Mouse (Mus musculus): Measurements from ENCODE around the gene Ccdc148. TPM values are rescaled to one million over a fixed set of nuclear protein-coding genes. Genes with fewer than 3 reads are reported as not detected.

Ccdc148 gene
- polyA plus RNA-seq, 1 experiment from 2014 or later, result 7.0 TPM

DNA sequence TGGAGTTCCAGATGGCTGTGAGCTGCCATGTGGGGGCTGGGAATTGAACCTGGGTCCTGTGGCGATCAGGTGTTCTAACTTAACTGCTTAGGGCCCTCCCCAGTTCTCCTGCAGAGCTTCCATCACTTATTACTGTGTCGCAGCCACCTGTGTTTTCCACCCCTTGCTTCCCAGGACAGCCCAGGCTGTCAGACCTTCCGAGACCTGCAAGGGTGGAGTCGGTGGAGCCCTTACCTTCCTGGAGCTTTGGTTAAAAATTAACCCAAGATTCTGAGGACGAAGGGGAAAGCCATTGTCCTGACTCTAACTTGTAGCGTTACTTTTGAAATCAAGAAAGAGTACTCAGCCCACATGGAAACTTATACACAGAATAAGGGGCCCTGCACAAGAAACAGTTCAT is 15.4 kb upstream of the Ccdc148 start:
- Histone ChIP-seq H3K4me2 (no peak overlapping the region), H3K4me1 (peaks cover 11% of the 10 kb centered on the region), H3K27ac (no peak overlapping the region), H3K4me3 (no peak overlapping the region), H3K9me3 (no peaks in the 10 kb centered on the region), H3K9ac (no peak overlapping the region), H3K36me3 (replicated peaks) (no peaks in the 10 kb centered on the region), H3K27me3 (replicated peaks) (no peaks in the 10 kb centered on the region)
- no peak for ATAC-seq (replicated peaks)
- WGBS, result 95% methylated on average over 6 of the region's 6 CpGs

DNA sequence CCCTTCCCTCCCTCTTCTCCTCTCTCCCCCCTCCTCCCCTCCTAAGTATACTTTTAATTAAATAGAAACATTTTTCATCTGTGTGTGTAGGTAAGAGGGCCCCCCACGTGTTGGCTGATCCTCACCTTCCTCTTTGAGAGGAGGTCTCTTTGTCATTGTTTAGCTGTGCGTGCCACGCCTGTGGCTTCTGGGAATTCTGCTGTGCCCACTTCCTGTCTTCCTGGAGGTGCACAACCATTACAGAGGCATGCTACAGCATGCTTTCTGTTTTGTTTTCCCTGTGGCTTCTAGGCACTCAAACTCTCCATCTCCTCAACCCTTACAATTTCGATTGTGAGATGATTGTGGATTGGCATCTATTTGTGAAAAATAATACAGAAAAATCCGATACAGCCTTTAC is 11.1 kb upstream of the Ccdc148 start:
- Histone ChIP-seq H3K36me3 (replicated peaks) (no peaks in the 10 kb centered on the region), H3K27me3 (replicated peaks) (no peaks in the 10 kb centered on the region), H3K4me1 (0 out of 2 replicates have a peak, but pooled peaks cover 3% of the 10 kb centered on the region), H3K4me2 (no peak overlapping the region), H3K9ac (no peak overlapping the region), H3K4me3 (no peak overlapping the region), H3K27ac (no peak overlapping the region), H3K9me3 (no peaks in the 10 kb centered on the region)
- no peak for ATAC-seq (replicated peaks)
- WGBS, result 80% methylated on average over 5 of the region's 5 CpGs

- Histone ChIP-seq H3K4me3 (no peak overlapping the region), H3K27me3 (replicated peaks) (no peaks in the 10 kb centered on the region), H3K9ac (no peak overlapping the region), H3K4me2 (no peak overlapping the region), H3K4me1 (0 out of 2 replicates have a peak, but pooled peaks cover 3% of the 10 kb centered on the region), H3K36me3 (replicated peaks) (no peaks in the 10 kb centered on the region), H3K9me3 (no peaks in the 10 kb centered on the region), H3K27ac (no peak overlapping the region)
- WGBS, result 95% methylated on average over 5 of the region's 5 CpGs
- ATAC-seq (replicated peaks), result no peak
These were observed 10.1 kb upstream of the Ccdc148 start for GRCm38 (mm10) chr2:59170593-59170992.

GRCm38 (mm10) chr2:59170208-59170589 is 9.7 kb upstream of the Ccdc148 start:
- no peak for ATAC-seq (replicated peaks)
- WGBS, result 88% methylated on average over 3 of the region's 3 CpGs
- no peak overlapping the region for H3K27ac ChIP-seq
- H3K9ac ChIP-seq, result no peak overlapping the region
- H3K27me3 ChIP-seq (replicated peaks), result no peaks in the 10 kb centered on the region
- no peaks in the 10 kb centered on the region for H3K36me3 ChIP-seq (replicated peaks)
- H3K4me2 ChIP-seq, result no peak overlapping the region
- no peaks in the 10 kb centered on the region for H3K9me3 ChIP-seq
- no peak overlapping the region for H3K4me3 ChIP-seq
- H3K4me1 ChIP-seq, result 0 out of 2 replicates have a peak, but pooled peaks cover 3% of the 10 kb centered on the region

- Histone ChIP-seq H3K4me1 (0 out of 2 replicates have a peak, but pooled peaks cover 3% of the 10 kb centered on the region), H3K9me3 (no peaks in the 10 kb centered on the region), H3K27me3 (replicated peaks) (no peaks in the 10 kb centered on the region), H3K9ac (no peak overlapping the region), H3K4me3 (no peak overlapping the region), H3K27ac (no peak overlapping the region), H3K4me2 (no peak overlapping the region), H3K36me3 (replicated peaks) (no peaks in the 10 kb centered on the region)
- 83% methylated on average over 9 of the region's 9 CpGs for WGBS
- no peak for ATAC-seq (replicated peaks)
These were observed 9.2 kb upstream of the Ccdc148 start for GRCm38 (mm10) chr2:59169572-59170207.

- H3K4me3 ChIP-seq, result no peak overlapping the region
- 88% methylated on average over 4 of the region's 4 CpGs for WGBS
- H3K27ac ChIP-seq, result no peak overlapping the region
- ATAC-seq (replicated peaks), result no peak
- H3K9me3 ChIP-seq, result no peaks in the 10 kb centered on the region
- no peaks in the 10 kb centered on the region for H3K36me3 ChIP-seq (replicated peaks)
- no peak overlapping the region for H3K9ac ChIP-seq
- no peak overlapping the region for H3K4me2 ChIP-seq
- H3K27me3 ChIP-seq (replicated peaks), result no peaks in the 10 kb centered on the region
- H3K4me1 ChIP-seq, result peaks cover 9% of the 10 kb centered on the region
These were observed 7.3 kb upstream of the Ccdc148 start for GRCm38 (mm10) chr2:59167830-59168229.

- H3K27me3 ChIP-seq (replicated peaks), result no peaks in the 10 kb centered on the region
- peaks cover 14% of the 10 kb centered on the region for H3K4me1 ChIP-seq
- no peak overlapping the region for H3K4me2 ChIP-seq
- H3K36me3 ChIP-seq (replicated peaks), result no peaks in the 10 kb centered on the region
- no peak overlapping the region for H3K9ac ChIP-seq
- H3K9me3 ChIP-seq, result no peaks in the 10 kb centered on the region
- no peak overlapping the region for H3K4me3 ChIP-seq
- 86% methylated on average over 4 of the region's 4 CpGs for WGBS
- no peak overlapping the region for H3K27ac ChIP-seq
- ATAC-seq (replicated peaks), result no peak
These were observed 6.5 kb upstream of the Ccdc148 start for GRCm38 (mm10) chr2:59166976-59167375.

GRCm38 (mm10) chr2:59162285-59162600 is 1.8 kb upstream of the Ccdc148 start:
- Histone ChIP-seq H3K9ac (no peak overlapping the region), H3K9me3 (no peaks in the 10 kb centered on the region), H3K36me3 (replicated peaks) (no peaks in the 10 kb centered on the region), H3K4me3 (peak overlapping the region; percentile 96), H3K27ac (peak overlapping the region; percentile 86), H3K4me2 (peak overlapping the region; percentile 81), H3K4me1 (peaks cover 18% of the 10 kb centered on the region), H3K27me3 (replicated peaks) (no peaks in the 10 kb centered on the region)
- WGBS, result 24% methylated on average over 8 of the region's 8 CpGs
- no peak for ATAC-seq (replicated peaks)

DNA sequence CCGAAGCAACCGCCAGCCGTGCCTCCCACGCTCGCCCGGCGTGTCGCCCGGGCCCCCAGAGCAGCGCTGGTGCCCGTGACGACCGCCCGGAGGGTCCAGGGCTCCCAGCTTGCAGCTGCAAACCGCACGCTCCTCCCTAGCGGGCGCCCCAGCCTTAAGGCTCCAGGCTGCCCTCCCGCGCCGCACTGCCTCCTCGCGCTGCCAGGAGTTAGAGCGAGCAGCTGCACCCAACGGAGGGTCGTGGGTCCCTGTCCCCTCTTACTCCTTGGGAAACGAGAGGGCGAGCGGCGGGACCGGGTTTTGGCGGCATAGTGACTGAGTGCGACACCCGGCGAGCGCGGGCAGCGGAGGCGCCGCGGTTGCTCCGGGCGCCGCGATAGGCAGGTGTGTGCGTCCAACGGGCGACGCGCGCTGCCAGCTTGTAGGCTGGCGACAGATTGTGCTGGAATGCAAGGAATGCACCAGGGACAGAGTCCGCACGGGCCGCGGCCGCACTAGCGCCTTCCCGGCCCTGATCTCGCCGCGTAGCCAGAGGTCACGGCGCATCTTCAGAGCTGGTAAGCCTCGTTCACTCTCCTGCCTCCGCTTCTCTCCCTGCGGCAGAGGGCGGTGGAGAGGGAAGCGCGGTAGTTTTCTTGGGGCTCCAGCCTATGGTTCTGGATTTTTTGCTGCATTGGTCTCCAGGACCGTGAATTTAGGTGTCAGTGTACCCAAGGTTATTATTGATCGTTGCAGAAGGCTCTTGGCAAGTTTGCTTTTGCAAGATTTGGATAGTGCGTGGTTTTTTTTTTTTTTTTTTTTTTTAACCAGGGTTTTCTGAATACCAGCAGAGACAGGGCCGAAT is 1.2 kb upstream of the Ccdc148 start:
- Histone ChIP-seq H3K27ac (peak overlapping the region; percentile 86), H3K9me3 (no peaks in the 10 kb centered on the region), H3K4me2 (peak overlapping the region; percentile 81), H3K27me3 (replicated peaks) (no peaks in the 10 kb centered on the region), H3K9ac (peak overlapping the region; percentile 80), H3K4me1 (peaks cover 18% of the 10 kb centered on the region), H3K36me3 (replicated peaks) (no peaks in the 10 kb centered on the region), H3K4me3 (peak overlapping the region; percentile 96)
- peak; percentile 68 for ATAC-seq (replicated peaks)
- WGBS, result under 1% methylated on average over 74 of the region's 74 CpGs

GRCm38 (mm10) chr2:59161021-59161440 is 548 bp upstream of the Ccdc148 start:
- peak; percentile 61 for ATAC-seq (replicated peaks)
- Histone ChIP-seq H3K4me2 (peak overlapping the region; percentile 81), H3K9me3 (no peaks in the 10 kb centered on the region), H3K36me3 (replicated peaks) (no peaks in the 10 kb centered on the region), H3K27me3 (replicated peaks) (no peaks in the 10 kb centered on the region), H3K9ac (peak overlapping the region; percentile 80), H3K4me3 (peak overlapping the region; percentile 96), H3K27ac (peak overlapping the region; percentile 86), H3K4me1 (peaks cover 18% of the 10 kb centered on the region)
- WGBS, result under 1% methylated on average over 47 of the region's 58 CpGs

- Histone ChIP-seq H3K4me2 (peak overlapping the region; percentile 81), H3K9me3 (no peaks in the 10 kb centered on the region), H3K27me3 (replicated peaks) (no peaks in the 10 kb centered on the region), H3K9ac (peak overlapping the region; percentile 42), H3K36me3 (replicated peaks) (no peaks in the 10 kb centered on the region), H3K27ac (peak overlapping the region; percentile 86), H3K4me3 (peak overlapping the region; percentile 96), H3K4me1 (peaks cover 18% of the 10 kb centered on the region)
- WGBS, result 1% methylated on average over 16 of the region's 16 CpGs
- ATAC-seq (replicated peaks), result peak; percentile 48
These were observed 400 bp downstream of the Ccdc148 start for GRCm38 (mm10) chr2:59159961-59160604.

DNA sequence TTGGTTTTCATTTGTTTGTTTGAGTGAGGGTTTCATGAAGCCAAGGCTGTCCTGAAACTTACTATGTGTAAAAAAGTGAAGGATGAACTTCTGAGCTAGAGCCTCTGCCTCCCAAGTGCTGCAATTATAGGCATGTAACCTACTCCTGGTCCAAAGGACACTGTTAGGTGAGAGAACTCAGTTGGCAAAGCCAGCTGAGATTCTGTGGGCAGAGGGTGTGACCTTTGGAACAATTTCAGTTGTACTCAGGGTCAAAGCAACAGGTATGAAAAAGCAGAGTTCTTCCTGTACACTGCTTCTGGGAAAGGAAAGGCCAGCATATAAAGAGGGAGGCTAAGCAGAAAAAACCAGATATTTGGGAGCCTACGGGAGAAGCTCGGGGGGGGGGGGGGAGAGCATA is 2.4 kb downstream of the Ccdc148 start:
- Histone ChIP-seq H3K4me1 (peaks cover 12% of the 10 kb centered on the region), H3K9ac (no peak overlapping the region), H3K27ac (no peak overlapping the region), H3K27me3 (replicated peaks) (no peaks in the 10 kb centered on the region), H3K4me3 (no peak overlapping the region), H3K9me3 (no peaks in the 10 kb centered on the region), H3K36me3 (replicated peaks) (no peaks in the 10 kb centered on the region), H3K4me2 (no peak overlapping the region)
- no peak for ATAC-seq (replicated peaks)
- 51% methylated on average over 2 of the region's 2 CpGs for WGBS

All from midbrain, embryonic 15.5 days (tissue).